Mouse (Mus musculus): Measurements from ENCODE around the gene Ntn3. TPM values are rescaled to one million over a fixed set of nuclear protein-coding genes. Genes with fewer than 3 reads are reported as not detected.

Gene Ntn3
- total and polyA plus RNA-seq, 3 experiments: 0.97 to 1.1 (median 1.0) TPM

DNA sequence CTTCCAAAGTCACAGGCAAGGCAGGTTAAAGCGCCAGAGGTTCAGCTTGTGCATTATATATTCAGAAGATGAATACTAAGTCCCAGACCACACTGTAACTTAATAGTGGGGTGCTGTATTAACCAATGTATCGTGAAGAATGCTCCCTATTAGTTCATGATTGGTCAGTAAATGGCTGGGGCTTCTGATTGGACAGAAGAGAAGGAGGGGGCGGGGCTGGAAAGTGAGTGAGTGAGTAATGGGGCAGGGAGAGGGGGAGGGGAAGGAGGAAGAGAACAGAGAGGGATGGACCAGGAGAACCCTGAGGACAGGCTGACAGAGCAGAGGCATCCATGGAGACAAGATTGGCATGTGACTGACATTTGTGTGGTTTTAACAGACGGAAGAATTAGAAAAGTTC is 7.5 kb upstream of the Ntn3 start:
- Histone ChIP-seq H3K36me3 (ENCODE audit: control insufficient read depth, insufficient read depth, low read length) (no peaks in the 10 kb centered on the region), H3K4me1 (ENCODE audit: control insufficient read depth, insufficient read depth, low read length) (peaks cover 6% of the 10 kb centered on the region), H3K4me3 (no peak overlapping the region), H3K27ac (no peak overlapping the region), H3K27me3 (ENCODE audit: control insufficient read depth, insufficient read depth, low read length) (no peaks in the 10 kb centered on the region), H3K79me2 (replicated peaks; ENCODE audit: control insufficient read depth, insufficient read depth, low read length) (no peaks in the 10 kb centered on the region), H3K9ac (ENCODE audit: low read depth, low read length) (no peak overlapping the region)
- DNase-seq: no peak
- 75% methylated on average over 4 of the region's 4 CpGs for WGBS
- TF ChIP-seq POLR2A (IDR thresholded peaks at IDR 0.05; ENCODE audit: insufficient read depth, low read depth, low read length) (no peak), EP300 (IDR thresholded peaks at IDR 0.05; ENCODE audit: insufficient read depth, low read depth, low read length) (no peak), CTCF (IDR thresholded peaks at IDR 0.05) (no peak)
- intact Hi-C loops (cut with DNase I): no loop called here

DNA sequence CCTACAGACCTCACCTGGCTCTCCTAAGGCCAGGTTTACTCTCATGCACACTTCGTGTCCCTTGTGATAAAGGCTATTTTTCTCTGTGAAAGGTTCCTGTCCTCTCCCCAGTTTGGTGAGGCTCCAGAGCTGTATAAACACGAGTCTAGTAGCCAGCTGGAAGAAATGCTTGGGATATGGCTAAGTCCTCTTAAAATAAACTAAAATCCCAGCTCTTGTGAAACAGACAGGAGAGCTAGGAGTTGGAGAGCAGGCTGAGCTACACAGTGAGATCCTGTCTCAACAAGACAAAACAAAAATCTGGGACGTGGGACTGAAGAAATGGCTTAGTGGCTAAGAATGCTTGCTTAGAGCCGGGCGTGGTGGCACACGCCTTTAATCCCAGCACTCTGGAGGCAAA is 3.9 kb upstream of the Ntn3 start:
- TF ChIP-seq EP300 (IDR thresholded peaks at IDR 0.05; ENCODE audit: insufficient read depth, low read depth, low read length): no peak
- no peaks in the 10 kb centered on the region for H3K79me2 ChIP-seq (replicated peaks; ENCODE audit: control insufficient read depth, insufficient read depth, low read length)
- H3K4me3 ChIP-seq: no peak overlapping the region
- 75% methylated on average over 6 of the region's 6 CpGs for WGBS
- no peak overlapping the region for H3K9ac ChIP-seq (ENCODE audit: low read depth, low read length)
- peaks cover 9% of the 10 kb centered on the region for H3K4me1 ChIP-seq (ENCODE audit: control insufficient read depth, insufficient read depth, low read length)
- H3K27me3 ChIP-seq (ENCODE audit: control insufficient read depth, insufficient read depth, low read length): no peaks in the 10 kb centered on the region
- no peak overlapping the region for H3K27ac ChIP-seq
- DNase-seq: no peak
- intact Hi-C loops (cut with DNase I): no loop called here
- no peaks in the 10 kb centered on the region for H3K36me3 ChIP-seq (ENCODE audit: control insufficient read depth, insufficient read depth, low read length)

DNA sequence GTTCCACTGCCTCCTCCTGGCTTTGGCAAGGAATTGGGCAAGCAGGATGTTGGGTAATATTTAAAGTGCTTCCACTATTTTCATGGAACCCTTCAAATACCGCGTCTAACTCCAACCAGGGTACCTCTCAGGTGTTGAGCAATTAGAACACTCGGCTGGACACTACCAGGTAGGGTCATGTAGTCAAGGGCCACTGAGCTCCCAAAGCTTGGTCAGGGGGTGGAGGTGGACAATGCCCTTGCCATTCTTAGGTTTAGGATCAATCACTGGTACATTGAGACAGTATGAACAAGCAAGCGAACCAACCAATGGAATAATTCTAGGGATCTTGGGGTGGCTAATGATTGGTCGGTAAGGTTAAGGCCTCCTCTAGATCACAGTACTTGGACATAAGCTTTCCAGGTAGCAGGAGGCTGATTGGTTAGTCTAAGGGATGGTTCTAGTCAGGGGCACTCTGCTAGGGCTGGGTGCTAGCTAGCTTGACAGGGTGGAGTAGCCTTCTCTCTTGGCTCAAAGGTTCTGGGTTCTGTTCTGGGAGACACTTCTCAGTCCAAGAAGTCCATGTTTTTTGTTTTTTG is 3.2 kb upstream of the Ntn3 start:
- Histone ChIP-seq H3K27me3 (ENCODE audit: control insufficient read depth, insufficient read depth, low read length) (no peaks in the 10 kb centered on the region), H3K4me1 (ENCODE audit: control insufficient read depth, insufficient read depth, low read length) (peaks cover 11% of the 10 kb centered on the region), H3K79me2 (replicated peaks; ENCODE audit: control insufficient read depth, insufficient read depth, low read length) (no peaks in the 10 kb centered on the region), H3K4me3 (no peak overlapping the region), H3K27ac (no peak overlapping the region), H3K9ac (ENCODE audit: low read depth, low read length) (no peak overlapping the region), H3K36me3 (ENCODE audit: control insufficient read depth, insufficient read depth, low read length) (no peaks in the 10 kb centered on the region)
- 43% methylated on average over 5 of the region's 5 CpGs for WGBS
- DNase-seq: no peak
- intact Hi-C loops (cut with DNase I): no loop called here
- no peak for TF ChIP-seq EP300 (IDR thresholded peaks at IDR 0.05; ENCODE audit: insufficient read depth, low read depth, low read length)
- TF ChIP-seq CTCF (IDR thresholded peaks at IDR 0.05): 0 out of 2 replicates have a peak, but pooled peaks have one; percentile 1

DNA sequence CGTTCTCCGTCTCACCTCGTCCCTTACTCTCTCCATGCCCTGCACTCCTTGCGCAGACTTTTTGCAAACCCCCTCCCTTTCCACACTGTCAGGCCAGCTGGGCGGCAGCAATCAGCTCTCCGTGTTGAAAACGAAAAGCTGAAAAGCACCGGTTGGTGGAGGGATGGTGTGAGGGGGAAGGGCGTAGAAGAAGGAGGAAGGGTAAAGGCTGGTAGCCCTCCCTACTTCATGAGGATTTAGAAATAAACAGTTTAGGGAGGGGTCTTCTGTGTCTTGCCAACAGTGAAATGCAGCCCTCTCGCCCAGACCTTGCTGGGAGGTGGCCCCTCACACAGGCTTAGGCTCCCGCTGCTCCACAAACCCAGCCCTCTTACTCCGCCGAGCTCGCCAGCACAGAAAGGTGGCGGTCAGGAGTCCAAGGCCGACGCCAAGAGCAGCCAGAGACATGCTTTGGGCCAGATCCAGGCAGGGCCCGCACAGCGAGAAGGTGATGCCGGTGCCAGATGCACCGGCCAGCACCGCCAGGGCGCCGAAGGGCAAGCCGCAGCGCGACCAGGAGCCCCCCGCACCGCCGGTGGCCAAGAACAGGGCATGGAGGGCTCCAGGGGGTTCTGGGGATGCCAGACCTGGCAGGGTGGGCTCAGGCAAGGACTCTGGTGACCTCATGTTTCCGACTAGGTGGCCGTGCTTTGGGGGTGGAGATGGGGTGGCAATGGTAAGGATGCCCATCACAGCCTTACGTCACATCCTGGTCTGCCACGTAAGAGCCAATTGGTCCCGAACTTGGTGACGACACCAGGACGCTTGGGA is 2.5 kb upstream of the Ntn3 start:
- Histone ChIP-seq H3K36me3 (ENCODE audit: control insufficient read depth, insufficient read depth, low read length) (no peaks in the 10 kb centered on the region), H3K4me3 (peak overlapping the region; percentile 20), H3K4me1 (ENCODE audit: control insufficient read depth, insufficient read depth, low read length) (peaks cover 11% of the 10 kb centered on the region), H3K27ac (no peak overlapping the region), H3K9ac (ENCODE audit: low read depth, low read length) (peak overlapping the region; percentile 47), H3K27me3 (ENCODE audit: control insufficient read depth, insufficient read depth, low read length) (no peaks in the 10 kb centered on the region), H3K79me2 (replicated peaks; ENCODE audit: control insufficient read depth, insufficient read depth, low read length) (no peaks in the 10 kb centered on the region)
- TF ChIP-seq CTCF (IDR thresholded peaks at IDR 0.05) (no peak), POLR2A (IDR thresholded peaks at IDR 0.05; ENCODE audit: insufficient read depth, low read depth, low read length) (no peak), EP300 (IDR thresholded peaks at IDR 0.05; ENCODE audit: insufficient read depth, low read depth, low read length) (no peak)
- WGBS: 8% methylated on average over 37 of the region's 37 CpGs
- intact Hi-C loops (cut with DNase I): no loop called here
- peak; percentile 55 to 56 for DNase-seq

DNA sequence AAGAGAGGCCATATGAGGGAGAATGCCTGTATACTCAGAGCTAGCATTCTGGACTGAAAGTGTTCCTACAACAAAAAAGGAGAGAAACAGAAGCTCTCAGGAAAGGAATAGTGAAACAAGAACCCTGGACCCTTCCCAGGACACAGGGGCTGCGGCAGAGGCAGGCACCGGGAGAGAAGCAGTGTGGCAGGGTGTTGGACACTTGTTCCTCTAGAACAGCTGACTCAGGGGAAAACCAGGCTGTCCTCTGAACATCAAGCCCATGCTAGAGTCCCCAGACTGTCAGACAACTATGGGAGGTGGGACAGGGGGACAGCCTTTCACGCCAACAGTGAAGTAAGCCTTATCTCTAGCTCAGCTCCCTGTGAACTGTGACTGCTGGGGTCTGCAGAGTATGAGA is 1.3 kb upstream of the Ntn3 start:
- H3K9ac ChIP-seq (ENCODE audit: low read depth, low read length): no peak overlapping the region
- WGBS: 81% methylated on average over 3 of the region's 3 CpGs
- no peaks in the 10 kb centered on the region for H3K27me3 ChIP-seq (ENCODE audit: control insufficient read depth, insufficient read depth, low read length)
- H3K79me2 ChIP-seq (replicated peaks; ENCODE audit: control insufficient read depth, insufficient read depth, low read length): no peaks in the 10 kb centered on the region
- no peak for DNase-seq
- intact Hi-C loops (cut with DNase I): no loop called here
- peaks cover 16% of the 10 kb centered on the region for H3K4me1 ChIP-seq (ENCODE audit: control insufficient read depth, insufficient read depth, low read length)
- TF ChIP-seq POLR2A (IDR thresholded peaks at IDR 0.05; ENCODE audit: insufficient read depth, low read depth, low read length) (no peak), CTCF (IDR thresholded peaks at IDR 0.05) (no peak), EP300 (IDR thresholded peaks at IDR 0.05; ENCODE audit: insufficient read depth, low read depth, low read length) (no peak)
- no peaks in the 10 kb centered on the region for H3K36me3 ChIP-seq (ENCODE audit: control insufficient read depth, insufficient read depth, low read length)
- no peak overlapping the region for H3K4me3 ChIP-seq
- H3K27ac ChIP-seq: no peak overlapping the region

DNA sequence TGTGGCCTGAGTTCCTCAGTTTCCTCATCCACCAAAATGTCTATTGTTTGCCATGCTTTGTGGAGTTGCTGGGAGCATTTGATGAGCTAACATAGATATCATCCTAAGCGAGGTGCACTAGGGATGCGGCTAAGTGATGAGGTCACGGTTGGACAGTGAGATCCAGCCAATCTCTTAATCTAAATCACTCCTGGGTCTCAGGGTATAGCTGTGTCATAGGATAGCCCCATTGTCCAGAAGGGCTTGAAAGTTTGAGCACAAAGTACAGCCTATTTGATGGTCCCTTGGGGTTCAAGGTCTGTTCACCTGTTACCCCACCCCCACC is 547 bp upstream of the Ntn3 start:
- H3K4me1 ChIP-seq (ENCODE audit: control insufficient read depth, insufficient read depth, low read length): peaks cover 16% of the 10 kb centered on the region
- H3K79me2 ChIP-seq (replicated peaks; ENCODE audit: control insufficient read depth, insufficient read depth, low read length): no peaks in the 10 kb centered on the region
- DNase-seq: no peak
- TF ChIP-seq EP300 (IDR thresholded peaks at IDR 0.05; ENCODE audit: insufficient read depth, low read depth, low read length) (no peak), POLR2A (IDR thresholded peaks at IDR 0.05; ENCODE audit: insufficient read depth, low read depth, low read length) (no peak), CTCF (IDR thresholded peaks at IDR 0.05) (no peak)
- no peak overlapping the region for H3K27ac ChIP-seq
- intact Hi-C loops (cut with DNase I): no loop called here
- 77% methylated on average over 3 of the region's 3 CpGs for WGBS
- no peak overlapping the region for H3K9ac ChIP-seq (ENCODE audit: low read depth, low read length)
- no peaks in the 10 kb centered on the region for H3K36me3 ChIP-seq (ENCODE audit: control insufficient read depth, insufficient read depth, low read length)
- H3K4me3 ChIP-seq: no peak overlapping the region
- no peaks in the 10 kb centered on the region for H3K27me3 ChIP-seq (ENCODE audit: control insufficient read depth, insufficient read depth, low read length)
